Mouse (Mus musculus) testis, adult 2 months (tissue): Measurements from ENCODE around the gene Olfr1393.

ENCODE experiments used
- CTCF ChIP-seq: fragments of 200-500 bp; IDR thresholded peaks from 2 replicates; pipeline ENCODE4 v1.5.1; 2012; ENCODE audit warnings: low read depth, mild to moderate bottlenecking, inconsistent platforms, low read length, moderate library complexity; ENCODE audit not compliant: control insufficient read depth, insufficient read depth, insufficient replicate concordance
- POLR2A ChIP-seq: fragments of 200-500 bp; IDR thresholded peaks from 2 replicates; pipeline ENCODE4 v1.6.1; 2012; ENCODE audit warnings: low read depth, mild to moderate bottlenecking, inconsistent platforms, low read length, moderate library complexity; ENCODE audit not compliant: control insufficient read depth

DNA sequence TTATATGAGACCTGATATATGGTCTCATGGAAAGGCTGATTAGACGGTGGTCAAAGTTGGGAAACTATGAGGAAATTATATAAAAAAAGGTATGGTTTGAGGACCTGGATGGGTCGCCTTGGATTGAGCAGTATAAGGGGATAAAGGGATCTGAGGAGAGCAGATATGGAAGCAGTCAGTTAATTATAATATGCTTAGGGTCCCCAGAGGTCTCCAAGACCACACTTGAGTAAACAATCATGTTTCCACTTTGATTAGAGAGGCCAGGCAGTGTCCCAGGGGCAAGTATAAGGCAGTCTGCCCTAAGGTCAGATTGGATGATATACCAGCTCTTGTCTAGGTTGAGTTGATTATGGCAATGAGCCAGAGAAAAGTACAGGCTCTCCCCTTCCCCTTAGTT, 44.3 kb downstream of the Olfr1393 start, which contains the start of gene Olfr1391:
- TF ChIP-seq POLR2A = no peak
- no peak for TF ChIP-seq CTCF
